Mouse (Mus musculus) liver, embryonic 15.5 days (tissue): ENCODE measurements around the gene Zmynd10. TPM values are rescaled to one million over a fixed set of nuclear protein-coding genes. Genes with fewer than 3 reads are reported as not detected.
A peak's percentile ranks its signal among the peaks of the same experiment; 100 is the strongest.

Experiments used
- ATAC-seq: fragments of 200-750 bp; cut with Nextera tagmentation; 2 replicates; pipeline ENCODE4 v1.8.0; 2017; ENCODE audit warnings: moderate number of reproducible peaks, mild to moderate bottlenecking, moderate library complexity; ENCODE audit not compliant: insufficient read depth
- H3K27ac ChIP-seq: fragments of 300-500 bp; sonication (generic); replicated peaks from 2 replicates; pipeline ENCODE4 v1.5.1; 2015; ENCODE audit warnings: mild to moderate bottlenecking, inconsistent platforms
- H3K27me3 ChIP-seq: fragments of 300-500 bp; sonication (generic); 2 replicates; pipeline ENCODE4 v1.6.1; 2015; ENCODE audit warnings: mild to moderate bottlenecking, inconsistent platforms
- H3K36me3 ChIP-seq: fragments of 300-500 bp; sonication (generic); replicated peaks from 2 replicates; pipeline ENCODE4 v1.6.1; 2015; ENCODE audit warnings: moderate library complexity, mild to moderate bottlenecking, inconsistent platforms
- H3K4me1 ChIP-seq: fragments of 300-500 bp; sonication (generic); replicated peaks from 2 replicates; pipeline ENCODE4 v1.6.1; 2015; ENCODE audit warnings: inconsistent platforms
- H3K4me2 ChIP-seq: fragments of 300-500 bp; sonication (generic); 2 replicates; pipeline ENCODE4 v1.6.1; 2015; ENCODE audit warnings: moderate library complexity, mild to moderate bottlenecking, inconsistent platforms
- H3K4me3 ChIP-seq: fragments of 300-500 bp; sonication (generic); replicated peaks from 2 replicates; pipeline ENCODE4 v1.5.1; 2015; ENCODE audit warnings: mild to moderate bottlenecking, inconsistent platforms
- H3K9ac ChIP-seq: fragments of 300-500 bp; sonication (generic); 2 replicates; pipeline ENCODE4 v1.6.1; 2015; ENCODE audit warnings: moderate library complexity, mild to moderate bottlenecking, inconsistent platforms
- H3K9me3 ChIP-seq: fragments of 300-500 bp; sonication (generic); replicated peaks from 2 replicates; pipeline ENCODE4 v1.6.1; 2016; ENCODE audit warnings: inconsistent platforms
- WGBS: fragments of 180-500 bp; shearing (Covaris S2); methylation state at CpG from one replicate; pipeline ENCODE4 v1.1.7; 2015; ENCODE audit warnings: mixed read lengths; ENCODE audit not compliant: insufficient replicate concordance; 5-methylcytosine and 5-hydroxymethylcytosine counted together
- polyA plus RNA-seq: library from polyadenylated mRNA; unstranded; fragments of >200 nt; fragmentation: Nextera tagmentation; extraction: Ambion mirVana; gene quantifications from 2 replicates; pipeline ENCODE4 v1.2.1, GENCODE M21; 2015

Gene Zmynd10
- polyA plus RNA-seq, 1 experiment from 2014 or later = 0.64 TPM

DNA sequence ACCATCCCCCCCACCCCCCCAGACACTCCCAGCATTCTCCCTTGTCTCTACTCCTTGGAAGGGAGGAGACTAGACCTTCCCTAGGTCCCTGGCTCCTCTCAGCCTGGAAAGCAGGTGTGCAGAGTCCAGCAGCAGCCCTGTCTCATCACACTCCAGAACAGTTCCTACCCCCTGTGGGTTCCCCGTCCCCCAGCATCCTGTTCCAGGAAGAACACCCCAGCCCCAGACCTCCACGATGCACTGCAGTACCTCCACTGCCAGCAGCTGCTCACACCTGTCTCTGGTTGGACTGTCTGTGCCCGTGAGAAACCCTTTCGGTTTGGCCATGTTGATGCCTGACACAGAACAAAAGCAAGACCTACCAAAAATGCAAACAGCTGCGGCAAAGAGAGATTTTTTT is 25.9 kb upstream of the Zmynd10 start:
- Histone ChIP-seq H3K27ac (no peak overlapping the region), H3K4me3 (no peak overlapping the region), H3K9me3 (no peaks in the 10 kb centered on the region), H3K4me2 (no peak overlapping the region), H3K9ac (no peak overlapping the region), H3K4me1 (peaks cover 11% of the 10 kb centered on the region), H3K27me3 (peaks cover 63% of the 10 kb centered on the region), H3K36me3 (no peaks in the 10 kb centered on the region)
- no peak for ATAC-seq
- WGBS = 39% methylated on average over 5 of the region's 5 CpGs

GRCm38 (mm10) chr9:107521711-107522399 is 25.2 kb upstream of the Zmynd10 start:
- no peak for ATAC-seq
- Histone ChIP-seq H3K27me3 (peaks cover 70% of the 10 kb centered on the region), H3K4me2 (peak overlapping the region; percentile 18; the same call in 1 of the 2 replicates), H3K4me1 (peaks cover 17% of the 10 kb centered on the region), H3K9ac (no peak overlapping the region), H3K36me3 (no peaks in the 10 kb centered on the region), H3K9me3 (no peaks in the 10 kb centered on the region), H3K27ac (no peak overlapping the region), H3K4me3 (no peak overlapping the region)
- 20% methylated on average over 25 of the region's 25 CpGs for WGBS

GRCm38 (mm10) chr9:107522400-107522711 is 24.7 kb upstream of the Zmynd10 start:
- Histone ChIP-seq H3K27me3 (peaks cover 75% of the 10 kb centered on the region), H3K4me3 (no peak overlapping the region), H3K9me3 (no peaks in the 10 kb centered on the region), H3K27ac (no peak overlapping the region), H3K4me2 (peak overlapping the region; percentile 18; the same call in 1 of the 2 replicates), H3K9ac (no peak overlapping the region), H3K36me3 (no peaks in the 10 kb centered on the region), H3K4me1 (peaks cover 22% of the 10 kb centered on the region)
- 42% methylated on average over 2 of the region's 2 CpGs for WGBS
- no peak for ATAC-seq

DNA sequence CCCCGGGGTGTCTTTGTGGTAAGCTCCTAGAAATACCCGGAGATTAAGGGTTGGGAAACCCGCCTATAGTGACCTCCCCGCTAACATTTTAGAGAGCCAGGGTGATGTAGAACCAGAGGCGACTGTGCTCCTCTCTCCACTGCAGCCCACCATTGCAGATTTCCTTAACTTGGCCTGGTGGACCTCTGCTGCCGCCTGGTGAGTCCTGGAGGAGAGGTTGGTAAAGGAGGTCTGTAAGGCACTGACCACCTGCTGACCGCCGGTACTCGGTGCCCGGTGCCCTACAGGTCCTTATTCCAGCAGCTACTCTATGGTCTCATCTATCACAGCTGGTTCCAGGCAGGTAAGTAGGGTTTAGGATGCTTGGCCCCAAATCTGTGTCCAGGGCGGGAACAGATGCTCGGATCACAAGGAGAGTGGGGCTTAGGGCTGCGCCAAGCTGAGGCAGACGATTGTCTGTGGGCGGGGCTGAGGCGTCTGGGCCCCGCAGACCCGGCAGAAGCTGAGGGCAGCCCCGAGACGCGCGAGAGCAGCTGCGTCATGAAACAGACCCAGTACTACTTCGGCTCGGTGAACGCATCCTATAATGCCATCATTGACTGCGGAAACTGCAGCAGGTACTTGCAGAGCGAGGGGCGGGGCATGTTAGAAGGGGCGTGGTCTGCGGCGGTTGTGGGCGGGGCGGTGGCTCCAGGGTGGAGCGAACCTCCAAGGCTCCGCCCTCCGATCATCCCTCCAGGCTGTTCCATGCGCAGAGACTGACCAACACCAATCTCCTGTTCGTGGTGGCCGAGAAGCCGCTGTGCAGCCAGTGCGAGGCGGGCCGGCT is 20.7 kb upstream of the Zmynd10 start:
- WGBS = 6% methylated on average over 44 of the region's 44 CpGs
- peak overlapping the region; percentile 28 for H3K4me3 ChIP-seq
- H3K27ac ChIP-seq = no peak overlapping the region
- peak; percentile 51 for ATAC-seq
- H3K27me3 ChIP-seq = peaks cover 68% of the 10 kb centered on the region
- H3K9ac ChIP-seq = no peak overlapping the region
- no peaks in the 10 kb centered on the region for H3K36me3 ChIP-seq
- H3K4me1 ChIP-seq = peaks cover 21% of the 10 kb centered on the region
- no peaks in the 10 kb centered on the region for H3K9me3 ChIP-seq
- H3K4me2 ChIP-seq = peak overlapping the region; percentile 51

DNA sequence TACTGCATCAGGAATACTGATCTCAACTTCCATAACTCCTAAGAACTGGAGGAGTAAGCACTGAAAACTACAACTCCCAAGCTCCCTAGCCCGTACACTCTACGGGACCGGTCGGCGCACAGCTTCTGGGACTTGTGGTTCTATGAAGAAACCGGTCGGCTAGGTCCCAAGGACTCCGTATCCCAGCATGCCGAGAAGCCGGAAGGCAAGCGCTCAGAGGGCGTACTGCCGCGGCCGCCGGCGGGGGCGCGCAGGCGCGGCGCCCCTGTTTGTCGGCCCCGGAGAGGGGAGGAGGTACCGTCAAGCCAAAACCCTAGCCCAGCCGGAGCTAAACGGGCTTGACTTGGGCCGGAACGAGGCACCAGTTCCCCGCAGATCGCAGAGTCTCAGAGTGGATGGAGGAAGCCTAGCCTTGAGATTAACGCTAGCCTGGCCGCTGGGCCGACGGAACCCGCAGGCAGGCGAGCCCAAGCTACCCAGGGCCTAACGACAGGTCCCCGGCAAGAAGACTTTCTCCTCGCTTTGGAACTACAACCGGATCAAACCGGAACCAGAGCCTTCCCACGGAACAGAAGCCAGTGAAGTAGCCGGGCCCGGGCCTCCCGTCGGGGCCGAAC is 13.2 kb upstream of the Zmynd10 start, which contains the start of gene Tmem115:
Tmem115 (plus strand) TSS at position 155 of the 617 bp plus-strand sequence.
- peak within 1 kb of the TSS; percentile 95 for H3K4me2 ChIP-seq
- H3K27me3 ChIP-seq = peaks cover 2% of the 10 kb centered on the region
- H3K9me3 ChIP-seq = no peaks in the 10 kb centered on the region
- peak; percentile 94 for ATAC-seq
- WGBS = under 1% methylated on average over 48 of the region's 48 CpGs
- peaks cover 24% of the 10 kb centered on the region for H3K36me3 ChIP-seq
- H3K4me3 ChIP-seq = peak within 1 kb of the TSS; percentile 74
- peaks cover 40% of the 10 kb centered on the region for H3K4me1 ChIP-seq
- H3K27ac ChIP-seq = peak within 1 kb of the TSS; percentile 87
- H3K9ac ChIP-seq = peak within 1 kb of the TSS; percentile 85

GRCm38 (mm10) chr9:107534408-107535202 is 12.5 kb upstream of the Zmynd10 start:
- peaks cover 31% of the 10 kb centered on the region for H3K36me3 ChIP-seq
- peak overlapping the region; percentile 74 for H3K4me3 ChIP-seq
- H3K9me3 ChIP-seq = no peaks in the 10 kb centered on the region
- H3K27me3 ChIP-seq = no peaks in the 10 kb centered on the region; the same call in none of the 2 replicates
- H3K4me1 ChIP-seq = peaks cover 40% of the 10 kb centered on the region
- ATAC-seq = peak; percentile 47
- H3K9ac ChIP-seq = peak overlapping the region; percentile 85
- peak overlapping the region; percentile 95 for H3K4me2 ChIP-seq
- under 1% methylated on average over 40 of the region's 40 CpGs for WGBS
- peak overlapping the region; percentile 87 for H3K27ac ChIP-seq

- Histone ChIP-seq H3K4me3 (no peak overlapping the region), H3K4me1 (peaks cover 63% of the 10 kb centered on the region), H3K4me2 (no peak overlapping the region), H3K27ac (no peak overlapping the region), H3K9me3 (no peaks in the 10 kb centered on the region), H3K36me3 (peaks cover 38% of the 10 kb centered on the region), H3K9ac (no peak overlapping the region), H3K27me3 (no peaks in the 10 kb centered on the region)
- ATAC-seq = no peak
- WGBS = 86% methylated on average over 7 of the region's 7 CpGs
These were observed 8.9 kb upstream of the Zmynd10 start for GRCm38 (mm10) chr9:107538231-107538630.

DNA sequence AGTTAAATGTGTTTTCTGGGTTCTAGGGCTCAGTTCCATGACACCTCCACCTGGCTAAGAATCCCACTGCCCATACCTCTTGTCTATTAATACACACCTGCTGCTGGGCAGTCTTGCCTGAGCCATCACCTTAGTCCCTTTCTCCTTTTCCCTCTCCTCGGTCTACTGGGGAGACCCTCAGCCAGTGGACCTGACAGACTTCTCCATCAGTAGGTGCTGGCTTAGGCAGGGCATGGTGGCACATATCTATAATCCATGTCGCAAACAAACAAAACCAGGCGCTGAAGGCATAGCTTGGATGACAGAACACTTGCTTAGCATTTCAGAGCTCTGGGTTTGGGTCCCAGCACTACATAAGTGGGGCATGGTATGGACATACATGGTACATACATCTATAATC is 8.4 kb upstream of the Zmynd10 start:
- WGBS = 79% methylated on average over 3 of the region's 3 CpGs
- Histone ChIP-seq H3K4me3 (no peak overlapping the region), H3K9ac (no peak overlapping the region), H3K27me3 (no peaks in the 10 kb centered on the region), H3K4me1 (peaks cover 61% of the 10 kb centered on the region), H3K36me3 (peaks cover 41% of the 10 kb centered on the region), H3K4me2 (no peak overlapping the region), H3K27ac (no peak overlapping the region), H3K9me3 (no peaks in the 10 kb centered on the region)
- ATAC-seq = no peak

- no peaks in the 10 kb centered on the region for H3K9me3 ChIP-seq
- no peak for ATAC-seq
- 94% methylated on average over 8 of the region's 8 CpGs for WGBS
- H3K9ac ChIP-seq = no peak overlapping the region
- no peak overlapping the region for H3K4me2 ChIP-seq
- no peak overlapping the region for H3K27ac ChIP-seq
- H3K27me3 ChIP-seq = no peaks in the 10 kb centered on the region
- H3K36me3 ChIP-seq = peaks cover 52% of the 10 kb centered on the region
- H3K4me3 ChIP-seq = no peak overlapping the region
- H3K4me1 ChIP-seq = peaks cover 55% of the 10 kb centered on the region
These were observed 7.2 kb upstream of the Zmynd10 start for GRCm38 (mm10) chr9:107539940-107540339.

DNA sequence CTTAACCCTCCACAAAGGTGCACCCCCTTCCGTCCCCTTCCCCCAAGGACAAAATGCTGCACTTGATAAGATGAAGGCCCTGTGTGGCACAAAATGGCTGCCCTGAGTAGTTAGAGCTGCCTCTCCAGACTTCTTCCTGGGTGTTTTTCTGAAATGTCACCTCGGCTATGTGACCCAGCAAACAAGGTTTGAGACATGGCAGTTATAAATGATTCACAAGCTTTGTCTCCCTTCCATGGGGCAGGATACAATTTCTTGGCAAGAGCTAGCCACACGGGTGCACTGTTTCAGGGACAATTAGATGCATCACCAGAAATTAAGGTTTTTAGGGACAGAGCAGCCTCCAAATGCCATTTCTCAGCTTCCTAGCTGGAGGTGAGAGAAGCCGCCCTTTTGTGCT is 6.7 kb upstream of the Zmynd10 start:
- Histone ChIP-seq H3K9me3 (no peaks in the 10 kb centered on the region), H3K36me3 (peaks cover 56% of the 10 kb centered on the region), H3K4me3 (no peak overlapping the region), H3K27me3 (no peaks in the 10 kb centered on the region), H3K4me2 (no peak overlapping the region), H3K27ac (no peak overlapping the region), H3K9ac (no peak overlapping the region), H3K4me1 (peaks cover 53% of the 10 kb centered on the region)
- 57% methylated on average over 4 of the region's 4 CpGs for WGBS
- ATAC-seq = no peak
